Comparison of ENCODE assay signal across 23 mouse cellular contexts in genomic region chr13:68836183-68836582, GRCm38 (mm10).
"Had no signal": no experiment of that assay in that cellular context is flagged by ENCODE, and none has a peak within 500 bp of the region (broad histone marks: within the 10 kb centered on the region; RNA-seq: fewer than 3 reads in every experiment).

No protein-coding gene starts in this region.

- H3K9ac ChIP-seq: forebrain, postnatal 0 days; heart, embryonic 12.5 days; hindbrain, embryonic 13.5 days; hindbrain, embryonic 15.5 days; kidney, embryonic 15.5 days; limb, embryonic 13.5 days; limb, embryonic 15.5 days; liver, embryonic 12.5 days had no signal

- H3K9me3 ChIP-seq: heart, embryonic 10.5 days; heart, embryonic 12.5 days; hindbrain, embryonic 13.5 days; hindbrain, embryonic 15.5 days; kidney, embryonic 15.5 days; limb, embryonic 13.5 days; limb, embryonic 15.5 days; liver, embryonic 12.5 days had no signal

- ATAC-seq: hindbrain, postnatal 0 days; intestine, embryonic 16.5 days; liver, embryonic 12.5 days had no signal

- H3K36me3 ChIP-seq: heart, embryonic 10.5 days; heart, embryonic 12.5 days; hindbrain, embryonic 13.5 days; hindbrain, embryonic 15.5 days; kidney, embryonic 15.5 days; limb, embryonic 13.5 days; limb, embryonic 15.5 days; liver, embryonic 12.5 days had no signal

- H3K4me2 ChIP-seq: heart, embryonic 12.5 days; hindbrain, embryonic 13.5 days; hindbrain, embryonic 15.5 days; kidney, embryonic 15.5 days; limb, embryonic 13.5 days; limb, embryonic 15.5 days; liver, embryonic 12.5 days had no signal

- DNase-seq: gastrocnemius, postnatal 14 days; gastrocnemius, postnatal 36 days; heart, adult 18-20 months; heart, postnatal 10 days; heart, postnatal 36 days; kidney, adult 18-20 months; kidney, adult 8-10 months; kidney, postnatal 10 days; kidney, postnatal 25 days; layer of hippocampus, adult 9-11 months; layer of hippocampus, postnatal 36 days; left cerebral cortex, postnatal 4 days had no signal

- H3K4me3 ChIP-seq: heart, embryonic 10.5 days; heart, embryonic 12.5 days; hindbrain, embryonic 13.5 days; hindbrain, embryonic 15.5 days; kidney, embryonic 15.5 days; limb, embryonic 13.5 days; limb, embryonic 15.5 days; liver, embryonic 12.5 days had no signal

- H3K27me3 ChIP-seq: heart, embryonic 12.5 days; hindbrain, embryonic 13.5 days; hindbrain, embryonic 15.5 days; kidney, embryonic 15.5 days; limb, embryonic 13.5 days; limb, embryonic 15.5 days; liver, embryonic 12.5 days had no signal

- H3K27ac ChIP-seq: heart, embryonic 10.5 days; hindbrain, embryonic 13.5 days; hindbrain, embryonic 15.5 days; hindbrain, postnatal 0 days; kidney, embryonic 15.5 days; limb, embryonic 13.5 days; limb, embryonic 15.5 days; liver, embryonic 12.5 days had no signal

- H3K4me1 ChIP-seq: heart, embryonic 10.5 days; heart, embryonic 12.5 days; liver, embryonic 12.5 days had no signal
